Mouse (Mus musculus) hematopoietic stem cell, adult 5-6 weeks (primary cell): ENCODE data around the gene Usp25. TPM values are rescaled to one million over a fixed set of nuclear protein-coding genes. Genes with fewer than 3 reads are reported as not detected.
A peak's percentile ranks its signal among the peaks of the same experiment; 100 is the strongest.

Source experiments
- ATAC-seq, 2 experiments: fragments of 125-278 bp in 1 of 2; replicated peaks in 1 of 2; 2 replicates each; pipeline ENCODE4 v1.8.0; 2016 to 2017; ENCODE audit warnings: inconsistent platforms in 2 of 2, mild to moderate bottlenecking in 2 of 2, moderate number of reproducible peaks in 2 of 2, low read depth in 1 of 2, moderate TSS enrichment in 1 of 2; ENCODE audit not compliant: low FRiP score in 2 of 2, poor library complexity in 2 of 2, severe bottlenecking in 2 of 2, insufficient read depth in 1 of 2, low TSS enrichment in 1 of 2
- total RNA-seq: library from RNA; stranded (forward); fragments of 172-1452, 232-1000 nt; gene quantifications from 2 replicates; pipeline ENCODE4 v1.2.3, GENCODE M21; 2017

Gene Usp25
- total RNA-seq, 1 experiment from 2014 or later = 104 TPM

DNA sequence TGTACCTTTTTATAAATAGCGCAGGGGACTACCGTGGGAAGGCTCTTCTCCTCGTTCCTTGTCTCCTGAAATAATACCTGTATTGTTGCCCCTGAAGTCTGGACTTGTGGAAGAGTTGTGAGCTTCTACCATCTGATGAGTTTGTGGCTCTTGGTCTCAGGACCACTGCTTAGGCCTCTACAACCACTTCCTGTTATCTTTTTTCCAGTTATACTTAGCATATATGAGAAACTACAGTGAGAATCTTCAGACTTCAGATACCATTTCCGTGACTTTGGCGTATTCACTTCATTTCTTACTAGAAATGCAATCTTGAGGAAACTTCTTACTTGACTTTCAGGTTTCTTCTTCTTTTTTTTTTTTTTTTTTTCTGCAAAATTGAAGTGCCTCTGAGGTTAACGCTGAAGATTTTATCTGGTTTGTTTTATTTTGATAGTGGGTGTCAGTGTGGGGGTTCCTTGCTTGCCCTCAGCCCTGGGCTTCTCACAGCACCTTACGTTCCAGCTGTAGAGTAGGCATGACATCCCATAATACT lies 81.6 kb downstream of the Usp25 start:
- no peak for ATAC-seq

DNA sequence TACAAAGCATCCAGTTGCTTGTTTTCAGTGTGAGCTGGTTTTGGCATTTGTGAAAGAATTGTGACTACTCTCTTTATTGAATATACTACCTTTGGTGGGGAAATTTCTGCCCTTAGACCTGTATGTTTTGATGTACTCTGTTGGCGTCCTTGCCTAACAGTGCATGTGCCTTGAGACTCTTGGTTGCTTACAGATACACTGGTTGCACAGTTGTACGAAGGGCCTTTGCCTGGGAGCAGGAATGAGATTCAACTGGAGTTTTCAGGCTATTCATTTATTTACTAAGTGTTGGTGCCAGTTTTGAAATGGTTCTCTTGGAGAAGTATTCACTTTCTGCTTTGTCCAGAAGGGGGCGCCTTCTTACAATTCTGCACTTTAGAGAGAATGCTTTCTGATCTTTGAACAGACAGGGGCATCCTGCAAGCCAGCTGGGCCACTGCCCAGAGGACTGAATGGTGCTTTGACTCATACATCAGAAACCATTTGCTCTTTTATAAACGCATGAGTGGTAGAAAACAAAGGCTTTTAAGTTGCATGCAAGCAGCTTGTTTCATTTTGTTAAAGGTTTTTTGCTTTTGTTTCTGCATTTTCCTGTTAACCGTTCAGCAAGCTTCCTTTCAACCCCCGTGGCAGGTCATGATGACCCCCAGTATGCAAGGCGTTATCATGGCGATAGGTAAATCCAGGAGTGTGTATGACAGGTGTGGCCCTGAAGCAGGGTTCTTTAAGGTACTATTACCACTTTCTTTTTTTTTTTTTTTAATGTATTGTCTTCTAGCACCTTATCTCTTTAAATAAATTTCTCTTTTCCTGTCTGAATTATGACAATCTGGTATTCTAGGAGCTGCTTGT lies 85.7 kb downstream of the Usp25 start:
- ATAC-seq = peak; percentile 17 to 68; a peak in 1 of 4 replicates

DNA sequence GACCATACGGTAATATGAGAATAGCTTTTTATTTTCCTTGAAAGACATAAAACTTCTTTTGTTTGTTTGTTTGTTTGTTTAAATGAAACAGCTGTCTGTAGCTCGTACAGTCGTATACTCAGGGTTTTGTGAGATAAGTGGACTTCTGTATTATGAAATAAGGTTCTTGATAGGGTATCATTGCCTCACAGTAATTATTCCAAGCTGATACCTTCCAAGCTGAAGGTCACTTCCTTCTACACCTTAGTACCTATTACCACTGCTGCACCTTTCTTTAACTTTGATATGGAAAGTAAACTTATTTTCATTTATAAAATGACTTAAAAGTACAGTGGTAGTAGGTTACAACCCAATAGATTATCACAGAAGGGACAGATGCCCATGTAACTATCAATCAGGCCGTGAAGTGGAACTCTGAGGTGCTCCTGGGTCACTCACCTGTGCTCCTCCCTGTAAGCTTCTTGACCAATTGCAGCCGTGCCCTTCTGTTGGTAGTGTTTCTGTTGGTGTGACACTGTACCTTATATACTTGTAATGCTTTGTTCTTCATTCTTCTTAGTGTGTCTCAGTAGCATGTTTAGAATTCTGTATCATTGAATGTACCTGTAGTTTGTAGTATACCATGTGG lies 90.2 kb downstream of the Usp25 start:
- no peak for ATAC-seq

DNA sequence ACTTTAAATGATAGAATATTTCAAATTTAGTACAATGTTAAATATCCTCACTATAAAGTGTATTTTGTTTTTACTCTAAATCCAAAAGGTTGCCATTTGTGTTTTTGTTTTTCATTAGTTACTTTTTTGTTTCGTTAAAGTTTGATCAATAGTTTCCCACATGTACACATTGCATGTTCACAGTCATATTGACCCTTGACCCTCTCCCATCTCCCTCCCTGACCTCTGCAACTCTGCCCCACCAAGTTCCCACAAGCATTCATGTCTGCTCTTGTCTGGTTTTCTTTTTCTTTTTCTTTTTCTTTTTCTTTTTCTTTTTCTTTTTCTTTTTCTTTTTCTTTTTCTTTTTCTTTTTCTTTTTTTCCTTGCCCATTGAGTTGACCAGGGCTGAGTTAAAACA lies 97.8 kb downstream of the Usp25 start:
- ATAC-seq = no peak

DNA sequence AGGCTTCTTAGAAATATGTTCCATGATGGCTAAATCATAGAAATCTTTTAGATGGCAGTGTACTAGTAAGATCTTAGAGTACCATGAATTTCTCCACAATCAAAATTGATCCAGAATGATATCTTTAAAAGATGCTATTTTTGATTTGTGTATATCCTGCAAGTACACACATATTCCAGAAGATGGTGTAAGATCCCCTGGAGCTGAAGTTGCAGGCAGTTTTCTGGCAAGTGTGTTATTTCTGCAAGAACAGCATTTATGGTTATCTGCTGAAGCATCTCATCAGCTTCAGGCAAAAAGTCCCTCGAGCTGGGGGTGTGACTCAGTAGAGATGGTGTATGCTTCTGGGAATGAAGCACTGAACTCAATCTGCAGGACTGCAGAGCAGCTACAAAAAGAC lies 112.4 kb downstream of the Usp25 start:
- no peak for ATAC-seq

DNA sequence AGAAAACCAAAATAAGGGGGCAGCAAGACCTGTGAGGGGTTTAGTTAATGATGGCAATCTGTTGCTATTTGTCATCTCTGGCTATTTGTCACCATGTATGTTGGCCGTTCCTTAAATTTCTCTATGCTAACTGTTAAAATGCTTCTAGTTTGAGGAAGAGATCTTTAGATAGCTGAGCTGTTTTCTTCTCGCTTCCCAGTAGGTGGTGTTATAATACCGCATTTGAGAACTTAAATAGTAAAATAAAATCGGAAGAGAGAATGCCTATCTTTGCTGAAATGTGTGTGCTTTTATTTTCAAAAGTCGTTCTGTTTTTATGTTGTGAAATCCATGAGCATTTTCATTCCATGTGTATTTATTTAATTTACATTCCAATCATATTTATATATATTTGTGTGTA lies 115.2 kb downstream of the Usp25 start:
- peak; percentile 69 to 71; a peak in 2 of 4 replicates for ATAC-seq

DNA sequence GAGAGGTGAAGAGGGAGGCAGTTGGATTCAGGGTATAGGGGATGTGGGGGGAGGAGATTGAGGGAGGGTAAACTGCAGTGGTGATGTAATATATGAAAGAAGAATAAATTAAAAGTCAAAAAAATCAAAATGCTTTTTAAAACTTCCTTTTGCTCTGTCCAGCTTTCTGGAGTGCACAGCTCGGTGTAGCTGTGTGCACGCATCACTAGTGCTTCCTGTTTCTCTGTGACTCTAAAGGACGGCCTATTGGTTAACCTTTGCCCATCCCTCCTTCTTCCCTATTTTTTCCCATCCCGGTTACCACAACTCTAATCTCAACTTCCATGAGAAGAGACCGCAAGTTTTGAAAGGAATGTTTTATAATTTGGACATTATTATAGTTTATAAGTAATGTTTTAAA lies 119.5 kb downstream of the Usp25 start:
- ATAC-seq = no peak

DNA sequence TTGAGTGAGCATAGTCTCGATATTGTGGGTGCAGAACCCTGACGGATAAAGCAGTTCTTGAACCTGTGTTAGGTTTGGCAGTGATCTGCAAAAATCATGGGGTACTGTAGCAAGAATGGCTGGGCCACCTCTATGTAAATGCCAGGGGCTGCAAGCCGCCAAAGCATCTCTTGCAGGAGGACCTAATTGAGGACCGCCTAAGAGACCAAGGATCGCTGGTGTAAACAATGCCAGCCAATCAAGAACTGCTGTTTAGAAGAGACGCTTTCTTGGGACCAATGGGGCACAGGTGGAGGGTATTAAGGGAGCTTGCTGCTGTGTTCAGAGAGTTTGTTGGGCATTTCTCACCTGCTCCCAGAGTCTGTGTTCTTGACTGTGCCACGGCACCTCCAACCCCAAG lies 127.1 kb downstream of the Usp25 start:
- ATAC-seq = no peak

DNA sequence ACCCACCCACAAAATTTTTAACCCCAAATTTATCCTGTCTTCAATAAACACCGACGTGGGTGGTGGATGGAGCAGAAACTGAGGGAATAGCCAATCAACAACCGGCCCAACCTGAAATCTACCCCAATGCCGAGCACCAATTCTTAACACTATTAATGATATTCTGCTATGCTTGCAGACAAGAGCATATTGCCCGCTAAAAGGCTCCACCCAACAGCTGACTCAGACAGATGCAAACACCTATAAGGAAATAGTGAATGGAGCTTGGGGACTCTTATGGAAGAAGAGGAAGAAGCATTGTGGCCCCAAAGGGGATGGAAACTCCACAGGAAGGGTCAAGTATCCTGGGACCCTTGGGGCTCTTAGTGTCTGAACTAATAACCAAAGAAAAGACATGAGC lies 133.3 kb downstream of the Usp25 start:
- ATAC-seq = no peak

DNA sequence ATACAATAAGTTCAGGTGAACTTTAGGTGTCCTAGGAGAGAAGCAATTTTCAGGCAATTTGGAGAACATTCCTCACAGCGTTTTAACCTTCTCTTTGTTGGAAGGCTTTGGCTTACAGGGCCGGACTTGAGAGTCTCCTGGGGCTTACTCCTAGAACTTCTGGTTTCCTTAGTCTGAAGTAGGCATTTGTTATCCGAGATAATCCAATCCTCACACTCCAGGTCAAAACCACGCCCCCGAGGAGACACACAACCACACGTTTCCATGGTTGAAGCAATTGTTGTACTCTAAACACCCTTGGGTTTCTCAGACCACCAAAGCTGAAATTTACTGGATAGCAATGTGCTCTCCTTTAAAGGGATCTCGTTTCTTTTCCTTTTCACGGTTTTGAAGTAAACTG lies 136.8 kb downstream of the Usp25 start:
- ATAC-seq = no peak

DNA sequence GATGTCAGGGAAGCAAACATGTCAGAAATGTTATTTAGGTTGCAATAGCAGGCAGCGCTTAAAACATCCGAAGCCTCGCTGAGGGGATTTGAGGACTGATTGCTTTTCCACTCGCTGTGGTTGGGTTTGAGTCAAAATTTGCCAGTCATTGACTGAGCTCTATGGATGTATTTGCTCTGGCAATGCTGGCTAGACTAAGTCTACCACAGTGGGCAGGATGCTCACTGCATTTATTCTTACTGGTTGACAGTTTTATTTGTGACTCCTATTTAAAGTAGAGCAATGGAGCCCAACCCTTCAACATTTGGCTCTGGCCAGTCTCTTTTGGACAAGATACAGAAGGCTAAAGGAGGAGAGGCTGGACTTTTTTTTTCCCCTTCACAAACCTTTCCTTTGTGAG lies 137.4 kb downstream of the Usp25 start:
- no peak for ATAC-seq

DNA sequence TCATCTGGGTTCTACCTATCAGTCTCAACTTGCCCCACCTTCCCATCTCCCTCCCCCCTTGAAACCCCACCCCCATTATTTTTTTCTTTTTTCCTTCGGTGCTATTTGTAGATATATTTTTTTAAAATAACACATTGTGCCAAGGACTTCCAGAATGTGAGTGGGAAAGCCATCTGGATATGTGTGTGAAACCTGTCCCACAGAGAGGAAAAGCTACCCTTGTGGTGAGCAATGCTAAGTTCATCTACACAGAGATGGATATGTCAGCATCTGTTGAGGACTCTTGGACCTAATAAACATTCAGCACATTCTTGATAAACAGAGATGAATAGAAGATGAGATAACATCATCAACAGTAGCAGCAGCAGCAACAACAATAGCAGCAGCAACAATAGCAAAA lies 138.8 kb downstream of the Usp25 start:
- no peak for ATAC-seq

DNA sequence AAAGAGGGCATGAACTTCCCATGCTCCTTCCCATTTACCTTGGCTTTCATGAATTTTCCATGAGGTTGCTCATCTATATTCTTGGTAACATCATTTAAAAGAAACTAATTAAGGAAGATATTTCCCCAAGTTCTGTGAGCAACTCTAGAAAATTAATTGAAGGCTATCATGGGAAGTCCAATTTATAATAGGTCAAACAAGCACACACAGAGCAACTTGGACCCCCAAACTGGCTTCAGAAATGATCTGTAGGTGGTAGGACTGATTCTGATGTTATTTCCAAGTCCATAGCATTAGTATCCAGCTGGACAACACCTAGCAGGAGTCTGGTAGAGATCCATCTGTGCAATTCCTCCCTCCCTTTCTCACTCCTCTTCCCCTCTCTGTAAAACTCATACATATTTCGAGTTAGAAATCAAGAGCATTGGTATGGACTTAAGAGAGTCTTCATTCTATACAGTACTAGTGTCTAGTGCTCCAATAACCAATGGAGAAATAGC lies 139.8 kb downstream of the Usp25 start:
- no peak for ATAC-seq

DNA sequence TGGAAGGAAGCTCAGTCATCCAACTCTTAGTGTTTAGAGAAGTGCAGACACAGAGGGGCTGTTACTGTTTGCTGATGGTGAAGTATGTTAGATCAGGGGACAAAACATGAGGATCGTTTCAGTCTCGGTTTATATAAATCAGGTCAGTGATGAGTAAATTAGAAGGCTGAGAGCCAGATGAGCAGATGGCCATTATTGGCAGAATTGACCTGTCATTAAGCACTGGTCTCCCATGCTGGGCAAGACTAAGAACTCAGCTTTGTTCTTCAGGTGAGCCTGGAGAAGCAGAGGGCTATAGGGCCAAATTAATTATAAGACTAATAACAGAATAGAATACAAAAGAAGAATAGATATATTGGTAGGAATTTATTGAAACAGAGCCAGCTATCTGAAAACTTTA lies 140.3 kb downstream of the Usp25 start:
- no peak for ATAC-seq

DNA sequence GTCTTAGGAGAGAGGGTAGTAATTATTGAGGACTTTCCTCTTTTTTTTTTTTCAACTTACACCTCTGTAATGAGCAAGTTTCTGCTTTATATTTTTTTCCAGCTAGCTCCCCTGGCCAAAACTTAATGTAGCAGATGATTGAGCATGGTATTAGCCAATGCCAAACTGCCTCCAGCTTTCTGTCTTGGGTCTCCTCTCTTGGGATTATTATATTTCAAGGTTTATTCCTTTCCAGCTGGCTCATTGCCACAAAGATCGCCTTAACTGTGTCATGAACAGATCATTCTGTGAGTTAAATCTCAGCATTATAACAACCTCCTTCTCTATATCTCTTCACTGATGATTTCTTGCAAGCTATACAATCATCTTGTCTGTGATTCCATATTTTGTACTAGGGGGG lies 141.3 kb downstream of the Usp25 start:
- no peak for ATAC-seq
